Mouse (Mus musculus) kidney, postnatal 14 days (tissue): ENCODE data around the gene Tmem156.
A peak's percentile ranks its signal among the peaks of the same experiment; 100 is the strongest.

Experiments
- DNase-seq: peaks from one replicate; pipeline ENCODE4 v3.0.0; 2022; ENCODE audit warnings: mixed read lengths

The Tmem156 gene

GRCm38 (mm10) chr5:65091921-65092320, at the start of gene Tmem156:
TSS of gene Tmem156 (minus strand) at chr5:65092132.
- DNase-seq, result no peak

GRCm38 (mm10) chr5:65141242-65141641, 49.3 kb upstream of the Tmem156 start:
- DNase-seq, result no peak

GRCm38 (mm10) chr5:65137073-65137472, 45.1 kb upstream of the Tmem156 start:
- DNase-seq, result no peak

- DNase-seq, result no peak
Observed at GRCm38 (mm10) chr5:65136159-65136558, 44.2 kb upstream of the Tmem156 start.

GRCm38 (mm10) chr5:65131211-65131879, 39.4 kb upstream of the Tmem156 start:
- DNase-seq, result no peak

- DNase-seq, result no peak
Observed at GRCm38 (mm10) chr5:65130528-65131210, 38.7 kb upstream of the Tmem156 start.

- DNase-seq, result no peak
Observed at GRCm38 (mm10) chr5:65128481-65128880, 36.5 kb upstream of the Tmem156 start.

- DNase-seq, result no peak
Observed at GRCm38 (mm10) chr5:65126137-65126536, 34.2 kb upstream of the Tmem156 start.

- no peak for DNase-seq
Observed at GRCm38 (mm10) chr5:65122616-65123015, 30.7 kb upstream of the Tmem156 start.

- DNase-seq, result no peak
Observed at GRCm38 (mm10) chr5:65119918-65120317, 28.0 kb upstream of the Tmem156 start.

GRCm38 (mm10) chr5:65119495-65119894, 27.6 kb upstream of the Tmem156 start:
- DNase-seq, result no peak

- DNase-seq, result no peak
Observed at GRCm38 (mm10) chr5:65116789-65117188, 24.9 kb upstream of the Tmem156 start.

- no peak for DNase-seq
Observed at GRCm38 (mm10) chr5:65113323-65113722, 21.4 kb upstream of the Tmem156 start.

- DNase-seq, result peak; percentile 22
Observed at GRCm38 (mm10) chr5:65112225-65112624, 20.3 kb upstream of the Tmem156 start.

GRCm38 (mm10) chr5:65107773-65108432, 16.0 kb upstream of the Tmem156 start:
- DNase-seq, result peak; percentile 53

GRCm38 (mm10) chr5:65106876-65107772, 15.2 kb upstream of the Tmem156 start, which contains the start of gene Klhl5:
TSS of gene Klhl5 (plus strand) at chr5:65107539.
- peak; percentile 95 for DNase-seq

- no peak for DNase-seq
Observed at GRCm38 (mm10) chr5:65102641-65103042, 10.7 kb upstream of the Tmem156 start.

- no peak for DNase-seq
Observed at GRCm38 (mm10) chr5:65102026-65102640, 10.2 kb upstream of the Tmem156 start.

GRCm38 (mm10) chr5:65101621-65102020, 9.7 kb upstream of the Tmem156 start:
- DNase-seq, result no peak

- no peak for DNase-seq
Observed at GRCm38 (mm10) chr5:65101209-65101608, 9.3 kb upstream of the Tmem156 start.

GRCm38 (mm10) chr5:65100002-65100401, 8.1 kb upstream of the Tmem156 start:
- DNase-seq, result no peak

- no peak for DNase-seq
Observed at GRCm38 (mm10) chr5:65097457-65097856, 5.5 kb upstream of the Tmem156 start.
